Mouse (Mus musculus): ENCODE results near the gene Scn5a.

Gene Scn5a

GRCm38 (mm10) chr9:119578636-119579438 lies at the start of gene Scn5a:
Gene Scn5a, minus strand, starts transcription at chr9:119579016.
- DNase-seq (ENCODE audit: low read depth, low spot score), result no peak

- no peak for DNase-seq (ENCODE audit: low read depth, low spot score)
Measured at GRCm38 (mm10) chr9:119627227-119627626, 48.4 kb upstream of the Scn5a start.

- no peak for DNase-seq (ENCODE audit: low read depth, low spot score)
Measured at GRCm38 (mm10) chr9:119624151-119624550, 45.3 kb upstream of the Scn5a start.

GRCm38 (mm10) chr9:119614798-119615197 lies 36.0 kb upstream of the Scn5a start:
- DNase-seq (ENCODE audit: low read depth, low spot score), result no peak

GRCm38 (mm10) chr9:119610563-119611166 lies 31.8 kb upstream of the Scn5a start:
- DNase-seq (ENCODE audit: low read depth, low spot score), result no peak

GRCm38 (mm10) chr9:119606906-119607305 lies 28.1 kb upstream of the Scn5a start:
- no peak for DNase-seq (ENCODE audit: low read depth, low spot score)

- DNase-seq (ENCODE audit: low read depth, low spot score), result no peak
Measured at GRCm38 (mm10) chr9:119604607-119605006, 25.8 kb upstream of the Scn5a start.

- no peak for DNase-seq (ENCODE audit: low read depth, low spot score)
Measured at GRCm38 (mm10) chr9:119598501-119598900, 19.7 kb upstream of the Scn5a start.

- DNase-seq (ENCODE audit: low read depth, low spot score), result no peak
Measured at GRCm38 (mm10) chr9:119597332-119597731, 18.5 kb upstream of the Scn5a start.

GRCm38 (mm10) chr9:119589592-119589991 lies 10.8 kb upstream of the Scn5a start:
- no peak for DNase-seq (ENCODE audit: low read depth, low spot score)

- no peak for DNase-seq (ENCODE audit: low read depth, low spot score)
Measured at GRCm38 (mm10) chr9:119588763-119589449, 10.1 kb upstream of the Scn5a start.

GRCm38 (mm10) chr9:119580668-119581067 lies 1.9 kb upstream of the Scn5a start:
- DNase-seq (ENCODE audit: low read depth, low spot score), result peak; percentile 61

GRCm38 (mm10) chr9:119580187-119580586 lies 1.4 kb upstream of the Scn5a start:
- no peak for DNase-seq (ENCODE audit: low read depth, low spot score)

GRCm38 (mm10) chr9:119578311-119578635 lies 543 bp downstream of the Scn5a start:
- DNase-seq (ENCODE audit: low read depth, low spot score), result no peak

GRCm38 (mm10) chr9:119576977-119577376 lies 1.8 kb downstream of the Scn5a start:
- no peak for DNase-seq (ENCODE audit: low read depth, low spot score)

GRCm38 (mm10) chr9:119575732-119576131 lies 3.1 kb downstream of the Scn5a start:
- no peak for DNase-seq (ENCODE audit: low read depth, low spot score)

- no peak for DNase-seq (ENCODE audit: low read depth, low spot score)
Measured at GRCm38 (mm10) chr9:119574366-119574765, 4.5 kb downstream of the Scn5a start.

GRCm38 (mm10) chr9:119573009-119573408 lies 5.8 kb downstream of the Scn5a start:
- DNase-seq (ENCODE audit: low read depth, low spot score), result no peak

- no peak for DNase-seq (ENCODE audit: low read depth, low spot score)
Measured at GRCm38 (mm10) chr9:119571411-119571888, 7.4 kb downstream of the Scn5a start.

- no peak for DNase-seq (ENCODE audit: low read depth, low spot score)
Measured at GRCm38 (mm10) chr9:119570652-119571051, 8.2 kb downstream of the Scn5a start.

GRCm38 (mm10) chr9:119568732-119569131 lies 10.1 kb downstream of the Scn5a start:
- no peak for DNase-seq (ENCODE audit: low read depth, low spot score)

GRCm38 (mm10) chr9:119567800-119568199 lies 11.0 kb downstream of the Scn5a start:
- DNase-seq (ENCODE audit: low read depth, low spot score), result no peak

GRCm38 (mm10) chr9:119566214-119566613 lies 12.6 kb downstream of the Scn5a start:
- DNase-seq (ENCODE audit: low read depth, low spot score), result no peak
